8 mouse cellular contexts compared by ENCODE assay signal in genomic region chr9:92458059-92458402, GRCm38 (mm10). TPM values are rescaled to one million over a fixed set of nuclear protein-coding genes. Genes with fewer than 3 reads are reported as not detected.
A peak's percentile ranks its signal among the peaks of the same experiment; 100 is the strongest.
DNase-seq lines count a peak whose midpoint lies in the region; ATAC-seq lines count a peak whose summit lies in the region.

No protein-coding gene starts in this region.

- H3K4me1 ChIP-seq in heart, embryonic 15.5 days (replicated peaks) = peaks cover 4% of the 10 kb centered on the region
- peaks cover 8% of the 10 kb centered on the region for H3K4me1 ChIP-seq in hindbrain, embryonic 12.5 days
- peaks cover 8% of the 10 kb centered on the region for H3K4me1 ChIP-seq in midbrain, embryonic 13.5 days (replicated peaks)

- WGBS in heart, embryonic 15.5 days = 2% methylated on average over 5 of the region's 5 CpGs
- 0% methylated on average over 5 of the region's 5 CpGs for WGBS in hindbrain, embryonic 12.5 days
- WGBS in midbrain, embryonic 13.5 days = 1% methylated on average over 5 of the region's 5 CpGs

- H3K36me3 ChIP-seq in heart, embryonic 15.5 days = no peaks in the 10 kb centered on the region
- H3K36me3 ChIP-seq in hindbrain, embryonic 12.5 days = no peaks in the 10 kb centered on the region
- H3K36me3 ChIP-seq in midbrain, embryonic 13.5 days = no peaks in the 10 kb centered on the region

- H3K27ac ChIP-seq in heart, embryonic 15.5 days = peak overlapping the region; percentile 76
- H3K27ac ChIP-seq in hindbrain, embryonic 12.5 days = no peak overlapping the region
- no peak overlapping the region for H3K27ac ChIP-seq in midbrain, embryonic 13.5 days

- H3K27me3 ChIP-seq in heart, embryonic 15.5 days = no peaks in the 10 kb centered on the region
- no peaks in the 10 kb centered on the region for H3K27me3 ChIP-seq in hindbrain, embryonic 12.5 days
- H3K27me3 ChIP-seq in midbrain, embryonic 13.5 days = no peaks in the 10 kb centered on the region

- H3K4me2 ChIP-seq in heart, embryonic 15.5 days = peak overlapping the region; percentile 98
- peak overlapping the region; percentile 99 for H3K4me2 ChIP-seq in hindbrain, embryonic 12.5 days (replicated peaks)
- peak overlapping the region; percentile 98 for H3K4me2 ChIP-seq in midbrain, embryonic 13.5 days (replicated peaks)

- H3K4me3 ChIP-seq in heart, embryonic 15.5 days = peak overlapping the region; percentile 79
- H3K4me3 ChIP-seq in hindbrain, embryonic 12.5 days = peak overlapping the region; percentile 59
- peak overlapping the region; percentile 61 for H3K4me3 ChIP-seq in midbrain, embryonic 13.5 days (replicated peaks)

- H3K9ac ChIP-seq in heart, embryonic 15.5 days = peak overlapping the region; percentile 78
- peak overlapping the region; percentile 68 for H3K9ac ChIP-seq in hindbrain, embryonic 12.5 days
- peak overlapping the region; percentile 75 for H3K9ac ChIP-seq in midbrain, embryonic 13.5 days (replicated peaks)

- no peak for ATAC-seq in heart, embryonic 15.5 days (replicated peaks; ENCODE audit: insufficient number of reproducible peaks, insufficient read depth, low FRiP score, low read depth)
- ATAC-seq in activated CD4-positive, CD25-positive, alpha-beta regulatory T cell, adult 4 months = peak; percentile 8
- peak; percentile 77 for ATAC-seq in hindbrain, embryonic 12.5 days (ENCODE audit: low FRiP score)
- ATAC-seq in midbrain, embryonic 13.5 days = no peak
- no peak for ATAC-seq in monocyte, adult 5-6 weeks (replicated peaks; ENCODE audit: insufficient number of reproducible peaks, low FRiP score, low TSS enrichment, poor library complexity, severe bottlenecking)

- DNase-seq in heart, adult 8-10 months (ENCODE audit: low spot score) = no peak
- DNase-seq in cerebellum, adult 11 months = no peak
- DNase-seq in gastrocnemius, postnatal 4 days (ENCODE audit: low spot score in 2 of 2) = no peak

- H3K9me3 ChIP-seq in heart, embryonic 15.5 days (replicated peaks) = no peaks in the 10 kb centered on the region
- H3K9me3 ChIP-seq in hindbrain, embryonic 12.5 days (replicated peaks) = no peaks in the 10 kb centered on the region
- H3K9me3 ChIP-seq in midbrain, embryonic 13.5 days = no peaks in the 10 kb centered on the region

RNA-seq across cellular contexts. Expression of gene Plscr4, which starts 0.9 kb away (rescaled TPM):
- polyA plus RNA-seq in heart, embryonic 15.5 days (2015; fragmentation: Nextera tagmentation; extraction: Ambion mirVana) = 6.3 and 7.5 TPM in 2 replicates
- total RNA-seq in heart, adult 8-10 months (2022) = 1 to 10 TPM; 7.0 to 9.2 (median 7.7) TPM
- polyA plus RNA-seq in activated CD4-positive, CD25-positive, alpha-beta regulatory T cell, adult 4 months (2017; shearing (Covaris generic)) = 1 to 10 TPM; 1.4 to 2.0 TPM
- 2.3 and 2.7 TPM in 2 replicates for polyA plus RNA-seq in hindbrain, embryonic 12.5 days (2016; fragmentation: Nextera tagmentation; extraction: Ambion mirVana)
- 0.98 and 1.1 TPM in 2 replicates for polyA plus RNA-seq in midbrain, embryonic 13.5 days (2015; fragmentation: Nextera tagmentation; extraction: Ambion mirVana)
- 2.9 to 15.8 TPM (median 4.9 TPM) in 3 replicates for total RNA-seq in monocyte, adult 5-6 weeks (2017)
- 1 to 10 TPM; 7.2 to 8.6 TPM for total RNA-seq in gastrocnemius, postnatal 4 days (2021)

Comparison
In these comparisons a context has a peak if more than half of its experiments do, and no peak if none do; other contexts are left out.
1. ATAC-seq: peak in activated CD4-positive, CD25-positive, alpha-beta regulatory T cell, adult 4 months (single experiment) and hindbrain, embryonic 12.5 days (single experiment); none in heart, embryonic 15.5 days (single experiment), midbrain, embryonic 13.5 days (single experiment) and monocyte, adult 5-6 weeks (single experiment).
2. Peak in every context shown above with its lines, with median percentiles within 50 percentile points of each other: H3K4me2 ChIP-seq, H3K4me3 ChIP-seq and H3K9ac ChIP-seq.